Mouse (Mus musculus) midbrain, embryonic 11.5 days (tissue): ENCODE measurements around the gene B3gat3. TPM values are rescaled to one million over a fixed set of nuclear protein-coding genes. Genes with fewer than 3 reads are reported as not detected.

Experiments
- ATAC-seq: fragments of 200-750 bp; cut with Nextera tagmentation; 2 replicates; pipeline ENCODE4 v1.8.0; 2017; ENCODE audit warnings: moderate TSS enrichment, moderate library complexity; ENCODE audit not compliant: low FRiP score
- DNase-seq: peaks from one replicate; pipeline ENCODE4 v3.0.0; 2015; ENCODE audit warnings: low spot score; ENCODE audit errors: missing footprints
- H3K27ac ChIP-seq: fragments of 300-500 bp; sonication (generic); 2 replicates; pipeline ENCODE4 v1.5.1; 2014; ENCODE audit warnings: low read depth, low read length
- H3K27me3 ChIP-seq: fragments of 300-500 bp; sonication (generic); 2 replicates; pipeline ENCODE4 v1.6.1; 2014; ENCODE audit warnings: mild to moderate bottlenecking, low read length, moderate library complexity, mixed read lengths; ENCODE audit not compliant: control insufficient read depth, insufficient read depth
- H3K36me3 ChIP-seq: fragments of 300-500 bp; sonication (generic); 2 replicates; pipeline ENCODE4 v1.6.1; 2014; ENCODE audit warnings: mild to moderate bottlenecking, low read length, moderate library complexity, mixed read lengths; ENCODE audit not compliant: control insufficient read depth, insufficient read depth
- H3K4me1 ChIP-seq: fragments of 300-500 bp; sonication (generic); 2 replicates; pipeline ENCODE4 v1.6.1; 2014; ENCODE audit warnings: low read length; ENCODE audit not compliant: control insufficient read depth, insufficient read depth
- H3K4me2 ChIP-seq: fragments of 300-500 bp; sonication (generic); 2 replicates; pipeline ENCODE4 v1.6.1; 2014; ENCODE audit warnings: mild to moderate bottlenecking, moderate library complexity
- H3K4me3 ChIP-seq: fragments of 300-500 bp; sonication (generic); 2 replicates; pipeline ENCODE4 v1.5.1; 2014; ENCODE audit warnings: low read depth, low read length
- H3K9ac ChIP-seq: fragments of 300-500 bp; sonication (generic); 2 replicates; pipeline ENCODE4 v1.6.1; 2014; ENCODE audit warnings: low read length
- H3K9me3 ChIP-seq: fragments of 300-500 bp; sonication (generic); 2 replicates; pipeline ENCODE4 v1.6.1; 2016; ENCODE audit warnings: low read length; ENCODE audit not compliant: control insufficient read depth
- WGBS: fragments of 180-500 bp; shearing (Covaris S2); extraction: QIAGEN DNeasy Blood & Tissue Kit; methylation state at CpG from one replicate; pipeline ENCODE4 v1.1.7; 2014; 5-methylcytosine and 5-hydroxymethylcytosine counted together
- polyA plus RNA-seq: library from polyadenylated mRNA; unstranded; fragments of >200 nt; fragmentation: Nextera tagmentation; extraction: Ambion mirVana; gene quantifications from 2 replicates; pipeline ENCODE4 v1.2.1, GENCODE M21; 2014

The B3gat3 gene
- polyA plus RNA-seq, 1 experiment from 2014 or later = 46.0 TPM

GRCm38 (mm10) chr19:8919684-8920072, 496 bp upstream of the B3gat3 start:
- DNase-seq = no peak
- Histone ChIP-seq H3K27me3 (no peaks in the 10 kb centered on the region), H3K4me1 (peaks cover 14% of the 10 kb centered on the region), H3K9ac (peak overlapping the region; percentile 73), H3K4me3 (peak overlapping the region; percentile 77), H3K27ac (peak overlapping the region; percentile 60; the same call in 1 of the 2 replicates), H3K9me3 (no peaks in the 10 kb centered on the region), H3K36me3 (peaks cover 17% of the 10 kb centered on the region), H3K4me2 (peak overlapping the region; percentile 70)
- 74% methylated on average over 6 of the region's 6 CpGs for WGBS
- no peak for ATAC-seq

- WGBS = 3% methylated on average over 6 of the region's 6 CpGs
- ATAC-seq (peak; percentile 29; the same call in 1 of the 2 replicates), DNase-seq (no peak)
- Histone ChIP-seq H3K36me3 (peaks cover 5% of the 10 kb centered on the region; the same call in 1 of the 2 replicates), H3K4me2 (peak overlapping the region; percentile 70), H3K4me3 (peak overlapping the region; percentile 77), H3K27me3 (no peaks in the 10 kb centered on the region), H3K9ac (peak overlapping the region; percentile 73), H3K9me3 (no peaks in the 10 kb centered on the region), H3K4me1 (peaks cover 14% of the 10 kb centered on the region), H3K27ac (peak overlapping the region; percentile 60)
Measured at GRCm38 (mm10) chr19:8920836-8921291, 690 bp downstream of the B3gat3 start.

GRCm38 (mm10) chr19:8921741-8922140, 1.6 kb downstream of the B3gat3 start:
- WGBS = 81% methylated on average over 9 of the region's 9 CpGs
- H3K36me3 ChIP-seq = no peaks in the 10 kb centered on the region; the same call in 1 of the 2 replicates
- no peak overlapping the region for H3K4me2 ChIP-seq
- no peak for ATAC-seq
- peaks cover 14% of the 10 kb centered on the region for H3K4me1 ChIP-seq
- H3K4me3 ChIP-seq = no peak overlapping the region
- no peaks in the 10 kb centered on the region for H3K9me3 ChIP-seq
- H3K27ac ChIP-seq = no peak overlapping the region
- no peaks in the 10 kb centered on the region for H3K27me3 ChIP-seq
- no peak overlapping the region for H3K9ac ChIP-seq
- no peak for DNase-seq

- H3K27ac ChIP-seq = no peak overlapping the region
- H3K36me3 ChIP-seq = no peaks in the 10 kb centered on the region; the same call in 1 of the 2 replicates
- no peak for DNase-seq
- no peak overlapping the region for H3K9ac ChIP-seq
- no peaks in the 10 kb centered on the region for H3K27me3 ChIP-seq
- ATAC-seq = no peak
- no peak overlapping the region for H3K4me2 ChIP-seq
- 91% methylated on average over 2 of the region's 2 CpGs for WGBS
- H3K4me1 ChIP-seq = peaks cover 13% of the 10 kb centered on the region
- no peaks in the 10 kb centered on the region for H3K9me3 ChIP-seq
- H3K4me3 ChIP-seq = no peak overlapping the region
Measured at GRCm38 (mm10) chr19:8926766-8927165, 6.6 kb downstream of the B3gat3 start.

- Histone ChIP-seq H3K27ac (no peak overlapping the region), H3K4me3 (no peak overlapping the region), H3K9ac (no peak overlapping the region), H3K4me1 (peaks cover 13% of the 10 kb centered on the region), H3K9me3 (no peaks in the 10 kb centered on the region), H3K4me2 (no peak overlapping the region), H3K27me3 (no peaks in the 10 kb centered on the region), H3K36me3 (no peaks in the 10 kb centered on the region; the same call in 1 of the 2 replicates)
- ATAC-seq (no peak), DNase-seq (no peak)
- WGBS = 87% methylated on average over 12 of the region's 12 CpGs
Measured at GRCm38 (mm10) chr19:8927891-8928525, 7.8 kb downstream of the B3gat3 start.

- H3K36me3 ChIP-seq = no peaks in the 10 kb centered on the region; the same call in 1 of the 2 replicates
- H3K9me3 ChIP-seq = no peaks in the 10 kb centered on the region
- peak overlapping the region; percentile 66 for H3K4me3 ChIP-seq
- 17% methylated on average over 16 of the region's 16 CpGs for WGBS
- H3K4me1 ChIP-seq = peaks cover 13% of the 10 kb centered on the region
- ATAC-seq (peak; percentile 36), DNase-seq (no peak)
- H3K9ac ChIP-seq = peak overlapping the region; percentile 79; the same call in 1 of the 2 replicates
- H3K27me3 ChIP-seq = no peaks in the 10 kb centered on the region
- H3K4me2 ChIP-seq = peak overlapping the region; percentile 81
- no peak overlapping the region for H3K27ac ChIP-seq
Measured at GRCm38 (mm10) chr19:8928689-8929223, 8.6 kb downstream of the B3gat3 start.

- H3K4me2 ChIP-seq = peak within 1 kb of the TSS; percentile 81
- no peaks in the 10 kb centered on the region for H3K9me3 ChIP-seq
- H3K4me3 ChIP-seq = peak within 1 kb of the TSS; percentile 66
- WGBS = under 1% methylated on average over 66 of the region's 74 CpGs
- H3K27me3 ChIP-seq = no peaks in the 10 kb centered on the region
- H3K27ac ChIP-seq = peak within 1 kb of the TSS; percentile 44
- ATAC-seq = peak; percentile 81
- H3K9ac ChIP-seq = peak within 1 kb of the TSS; percentile 79
- peaks cover 13% of the 10 kb centered on the region for H3K4me1 ChIP-seq
- H3K36me3 ChIP-seq = no peaks in the 10 kb centered on the region; the same call in 1 of the 2 replicates
- peak; percentile 97 for DNase-seq
Measured at GRCm38 (mm10) chr19:8929224-8930088, 9.3 kb downstream of the B3gat3 start, which contains the start of the genes Rom1 and Eml3. Gene Rom1 (minus strand): TSS chr19:8929356. Gene Eml3 (plus strand): TSS chr19:8929552.

GRCm38 (mm10) chr19:8930117-8930516, 9.9 kb downstream of the B3gat3 start:
- no peaks in the 10 kb centered on the region for H3K9me3 ChIP-seq
- H3K4me3 ChIP-seq = peak overlapping the region; percentile 66
- peak overlapping the region; percentile 79 for H3K9ac ChIP-seq
- DNase-seq = peak; percentile 90
- no peaks in the 10 kb centered on the region for H3K27me3 ChIP-seq
- peaks cover 13% of the 10 kb centered on the region for H3K4me1 ChIP-seq
- ATAC-seq = no peak
- H3K36me3 ChIP-seq = no peaks in the 10 kb centered on the region; the same call in 1 of the 2 replicates
- H3K4me2 ChIP-seq = peak overlapping the region; percentile 81
- H3K27ac ChIP-seq = no peak overlapping the region
- 19% methylated on average over 11 of the region's 11 CpGs for WGBS
